Mouse (Mus musculus) stomach, embryonic 14.5 days (tissue): Measurements from ENCODE around the gene Plekhb2. TPM values are rescaled to one million over a fixed set of nuclear protein-coding genes. Genes with fewer than 3 reads are reported as not detected.

ENCODE experiments used
- ATAC-seq: fragments of 200-750 bp; cut with Nextera tagmentation; 2 replicates; pipeline ENCODE4 v1.8.0; 2017; ENCODE audit warnings: low read depth, moderate TSS enrichment; ENCODE audit not compliant: insufficient number of reproducible peaks, insufficient read depth, low FRiP score
- H3K27ac ChIP-seq: fragments of 300-500 bp; sonication (generic); 2 replicates; pipeline ENCODE4 v1.5.1; 2014; ENCODE audit warnings: mild to moderate bottlenecking, low read length, moderate library complexity, mixed read lengths
- H3K27me3 ChIP-seq: fragments of 300-500 bp; sonication (generic); 2 replicates; pipeline ENCODE4 v1.6.1; 2014; ENCODE audit warnings: low read length, control low read depth, mixed read lengths; ENCODE audit not compliant: control insufficient read depth, insufficient read depth
- H3K36me3 ChIP-seq: fragments of 300-500 bp; sonication (generic); 2 replicates; pipeline ENCODE4 v1.6.1; 2014; ENCODE audit warnings: mild to moderate bottlenecking, control low read depth, low read length, moderate library complexity, mixed read lengths; ENCODE audit not compliant: control insufficient read depth, insufficient read depth
- H3K4me1 ChIP-seq: fragments of 300-500 bp; sonication (generic); 2 replicates; pipeline ENCODE4 v1.6.1; 2014; ENCODE audit warnings: low read length, control low read depth, mixed read lengths; ENCODE audit not compliant: control insufficient read depth, insufficient read depth
- H3K4me2 ChIP-seq: fragments of 300-500 bp; sonication (generic); replicated peaks from 2 replicates; pipeline ENCODE4 v1.6.1; 2014; ENCODE audit warnings: low read depth, low read length, control low read depth
- H3K4me3 ChIP-seq: fragments of 300-500 bp; sonication (generic); 2 replicates; pipeline ENCODE4 v1.5.1; 2014; ENCODE audit warnings: low read depth, low read length, control low read depth
- H3K9ac ChIP-seq: fragments of 300-500 bp; sonication (generic); replicated peaks from 2 replicates; pipeline ENCODE4 v1.6.1; 2014; ENCODE audit warnings: low read depth, mild to moderate bottlenecking, control low read depth, low read length, moderate library complexity, mixed read lengths
- H3K9me3 ChIP-seq: fragments of 300-500 bp; sonication (generic); 2 replicates; pipeline ENCODE4 v1.6.1; 2016; ENCODE audit warnings: low read depth, low read length, control low read depth; ENCODE audit not compliant: control insufficient read depth
- WGBS: fragments of 180-500 bp; shearing (Covaris S2); extraction: QIAGEN DNeasy Blood & Tissue Kit; methylation state at CpG from one replicate; pipeline ENCODE4 v1.1.7; 2014; 5-methylcytosine and 5-hydroxymethylcytosine counted together
- polyA plus RNA-seq: library from polyadenylated mRNA; unstranded; fragments of >200 nt; fragmentation: Nextera tagmentation; extraction: Ambion mirVana; gene quantifications from 2 replicates; pipeline ENCODE4 v1.2.1, GENCODE M21; 2014

The Plekhb2 gene
- polyA plus RNA-seq, 1 experiment from 2014 or later, result 30.5 TPM

GRCm38 (mm10) chr1:34839241-34839640 is 10.5 kb upstream of the Plekhb2 start:
- H3K4me2 ChIP-seq, result no peak overlapping the region
- H3K27me3 ChIP-seq, result no peaks in the 10 kb centered on the region
- 55% methylated on average over 12 of the region's 12 CpGs for WGBS
- H3K9me3 ChIP-seq, result no peaks in the 10 kb centered on the region
- peaks cover 22% of the 10 kb centered on the region; the same call in 1 of the 2 replicates for H3K4me1 ChIP-seq
- no peak for ATAC-seq
- H3K9ac ChIP-seq, result no peak overlapping the region
- H3K4me3 ChIP-seq, result no peak overlapping the region
- H3K27ac ChIP-seq, result no peak overlapping the region
- peaks cover 19% of the 10 kb centered on the region for H3K36me3 ChIP-seq

GRCm38 (mm10) chr1:34841709-34842388 is 7.9 kb upstream of the Plekhb2 start:
- H3K4me3 ChIP-seq, result peak overlapping the region; percentile 75
- peaks cover 22% of the 10 kb centered on the region; the same call in 1 of the 2 replicates for H3K4me1 ChIP-seq
- ATAC-seq, result no peak
- H3K27ac ChIP-seq, result peak overlapping the region; percentile 89
- H3K9ac ChIP-seq, result peak overlapping the region; percentile 84
- no peaks in the 10 kb centered on the region for H3K27me3 ChIP-seq
- peak overlapping the region; percentile 91 for H3K4me2 ChIP-seq
- H3K9me3 ChIP-seq, result no peaks in the 10 kb centered on the region
- no peaks in the 10 kb centered on the region for H3K36me3 ChIP-seq
- under 1% methylated on average over 12 of the region's 12 CpGs for WGBS

- no peaks in the 10 kb centered on the region for H3K9me3 ChIP-seq
- H3K4me2 ChIP-seq, result peak overlapping the region; percentile 91
- ATAC-seq, result peak; percentile 84
- H3K9ac ChIP-seq, result peak overlapping the region; percentile 84
- under 1% methylated on average over 50 of the region's 51 CpGs for WGBS
- peaks cover 22% of the 10 kb centered on the region; the same call in 1 of the 2 replicates for H3K4me1 ChIP-seq
- H3K27me3 ChIP-seq, result no peaks in the 10 kb centered on the region
- H3K27ac ChIP-seq, result peak overlapping the region; percentile 89
- H3K4me3 ChIP-seq, result peak overlapping the region; percentile 75
- H3K36me3 ChIP-seq, result no peaks in the 10 kb centered on the region
Observed at GRCm38 (mm10) chr1:34842389-34842861, 7.4 kb upstream of the Plekhb2 start.

GRCm38 (mm10) chr1:34842887-34843618 is 6.7 kb upstream of the Plekhb2 start, which contains the start of gene Fam168b:
Fam168b (minus strand) TSS chr1:34843065.
- no peaks in the 10 kb centered on the region for H3K36me3 ChIP-seq
- under 1% methylated on average over 59 of the region's 59 CpGs for WGBS
- H3K27ac ChIP-seq, result peak within 1 kb of the TSS; percentile 89
- H3K27me3 ChIP-seq, result no peaks in the 10 kb centered on the region
- peak within 1 kb of the TSS; percentile 84 for H3K9ac ChIP-seq
- H3K9me3 ChIP-seq, result no peaks in the 10 kb centered on the region
- H3K4me1 ChIP-seq, result peaks cover 22% of the 10 kb centered on the region; the same call in 1 of the 2 replicates
- peak within 1 kb of the TSS; percentile 91 for H3K4me2 ChIP-seq
- peak within 1 kb of the TSS; percentile 75 for H3K4me3 ChIP-seq
- ATAC-seq, result peak; percentile 89

- no peak overlapping the region for H3K4me2 ChIP-seq
- H3K9ac ChIP-seq, result no peak overlapping the region
- H3K27me3 ChIP-seq, result no peaks in the 10 kb centered on the region
- no peak overlapping the region for H3K27ac ChIP-seq
- H3K36me3 ChIP-seq, result no peaks in the 10 kb centered on the region
- ATAC-seq, result no peak
- H3K9me3 ChIP-seq, result no peaks in the 10 kb centered on the region
- H3K4me3 ChIP-seq, result no peak overlapping the region
- peaks cover 5% of the 10 kb centered on the region; the same call in 1 of the 2 replicates for H3K4me1 ChIP-seq
- 86% methylated on average over 3 of the region's 3 CpGs for WGBS
Observed at GRCm38 (mm10) chr1:34847070-34847469, 2.7 kb upstream of the Plekhb2 start.

GRCm38 (mm10) chr1:34850343-34851136 is 764 bp downstream of the Plekhb2 start:
- no peaks in the 10 kb centered on the region for H3K9me3 ChIP-seq
- H3K4me2 ChIP-seq, result peak overlapping the region; percentile 74
- no peaks in the 10 kb centered on the region for H3K36me3 ChIP-seq
- peak overlapping the region; percentile 48 for H3K4me3 ChIP-seq
- no peak overlapping the region for H3K27ac ChIP-seq
- H3K4me1 ChIP-seq, result peaks cover 5% of the 10 kb centered on the region; the same call in 1 of the 2 replicates
- no peak overlapping the region; the same call in 1 of the 2 replicates for H3K9ac ChIP-seq
- 45% methylated on average over 11 of the region's 11 CpGs for WGBS
- peak; percentile 16; the same call in 1 of the 2 replicates for ATAC-seq
- H3K27me3 ChIP-seq, result no peaks in the 10 kb centered on the region

GRCm38 (mm10) chr1:34851562-34851961 is 1.8 kb downstream of the Plekhb2 start:
- no peak for ATAC-seq
- 49% methylated on average over 6 of the region's 6 CpGs for WGBS
- peaks cover 5% of the 10 kb centered on the region; the same call in 1 of the 2 replicates for H3K4me1 ChIP-seq
- no peak overlapping the region for H3K27ac ChIP-seq
- H3K27me3 ChIP-seq, result no peaks in the 10 kb centered on the region
- no peak overlapping the region for H3K4me2 ChIP-seq
- no peaks in the 10 kb centered on the region for H3K36me3 ChIP-seq
- H3K4me3 ChIP-seq, result no peak overlapping the region
- no peaks in the 10 kb centered on the region for H3K9me3 ChIP-seq
- no peak overlapping the region for H3K9ac ChIP-seq
